Mouse (Mus musculus) lung, adult 2 months (tissue): Measurements from ENCODE around the gene Gal3st1.

ENCODE experiments used
- CTCF ChIP-seq: fragments of 200-500 bp; IDR thresholded peaks from 2 replicates; pipeline ENCODE4 v1.5.1; 2011; ENCODE audit warnings: mild to moderate bottlenecking, low read length, control low read depth; ENCODE audit not compliant: insufficient read depth
- POLR2A ChIP-seq: fragments of 200-500 bp; IDR thresholded peaks from 2 replicates; pipeline ENCODE4 v1.6.1; 2011; ENCODE audit warnings: low read depth, mild to moderate bottlenecking, control low read depth, low read length, borderline replicate concordance; ENCODE audit errors: extremely low read depth

GRCm38 (mm10) chr11:3969837-3970236 is 13.6 kb upstream of the Gal3st1 start:
- TF ChIP-seq CTCF: peak; percentile 33; the same call in 1 of the 2 replicates
- TF ChIP-seq POLR2A: no peak
